Mouse (Mus musculus) liver, embryonic 14.5 days (tissue): ENCODE measurements around the gene Hrc. TPM values are rescaled to one million over a fixed set of nuclear protein-coding genes. Genes with fewer than 3 reads are reported as not detected.

ENCODE experiments used
- ATAC-seq: fragments of 200-750 bp; cut with Nextera tagmentation; 2 replicates; pipeline ENCODE4 v1.8.0; 2017; ENCODE audit warnings: moderate number of reproducible peaks, mild to moderate bottlenecking, moderate library complexity; ENCODE audit not compliant: insufficient read depth
- DNase-seq, 3 experiments: peaks; one replicate each; pipeline ENCODE4 v3.0.0-alpha.2; 2012 to 2013; ENCODE audit warnings: low read depth in 3 of 3, low spot score in 3 of 3
- H3K27ac ChIP-seq: fragments of 300-500 bp; sonication (generic); 2 replicates; pipeline ENCODE4 v1.5.1; 2014; ENCODE audit warnings: moderate library complexity, mild to moderate bottlenecking, control low read depth, inconsistent platforms
- H3K27me3 ChIP-seq: fragments of 300-500 bp; sonication (generic); 2 replicates; pipeline ENCODE4 v1.6.1; 2014; ENCODE audit warnings: mild to moderate bottlenecking, low read length, moderate library complexity; ENCODE audit not compliant: control insufficient read depth, insufficient read depth
- H3K36me3 ChIP-seq: fragments of 300-500 bp; sonication (generic); replicated peaks from 2 replicates; pipeline ENCODE4 v1.6.1; 2014; ENCODE audit warnings: low read depth; ENCODE audit not compliant: control insufficient read depth, insufficient read depth
- H3K4me1 ChIP-seq, 2 experiments: fragments of 200-500 bp in 1 of 2; fragments of 300-500 bp in 1 of 2; sonication (generic) in 1 of 2; replicated peaks; 2 replicates each; pipeline ENCODE4 v1.6.1; 2012 to 2014; ENCODE audit warnings: antibody characterized with exemption in 1 of 2, inconsistent platforms in 1 of 2, low read length in 1 of 2; ENCODE audit not compliant: control insufficient read depth in 2 of 2, insufficient read depth in 2 of 2
- H3K4me2 ChIP-seq: fragments of 300-500 bp; sonication (generic); 2 replicates; pipeline ENCODE4 v1.6.1; 2014; ENCODE audit warnings: low read depth, mild to moderate bottlenecking, control low read depth, moderate library complexity
- H3K4me3 ChIP-seq, 2 experiments: fragments of 200-500 bp in 1 of 2; fragments of 300-500 bp in 1 of 2; sonication (generic) in 1 of 2; 2 replicates each; pipeline ENCODE4 v1.5.1; 2012 to 2014; ENCODE audit warnings: low read depth in 2 of 2, low read length in 2 of 2, mild to moderate bottlenecking in 2 of 2, control low read depth in 1 of 2, inconsistent platforms in 1 of 2, moderate library complexity in 1 of 2; ENCODE audit not compliant: insufficient read depth in 1 of 2
- H3K9ac ChIP-seq: fragments of 300-500 bp; sonication (generic); replicated peaks from 2 replicates; pipeline ENCODE4 v1.6.1; 2014; ENCODE audit warnings: mild to moderate bottlenecking, control low read depth, moderate library complexity
- H3K9me3 ChIP-seq: fragments of 300-500 bp; sonication (generic); 2 replicates; pipeline ENCODE4 v1.6.1; 2016; ENCODE audit warnings: low read length, mixed read lengths; ENCODE audit not compliant: control insufficient read depth
- CTCF ChIP-seq: IDR thresholded peaks from 2 replicates; pipeline ENCODE4 v1.5.1; 2016; ENCODE audit warnings: antibody characterized with exemption, low read depth, control low read depth
- EP300 ChIP-seq: IDR thresholded peaks from 2 replicates; pipeline ENCODE4 v1.6.1; 2016; ENCODE audit warnings: antibody characterized with exemption, low read depth
- WGBS: fragments of 180-500 bp; shearing (Covaris S2); extraction: QIAGEN DNeasy Blood & Tissue Kit; methylation state at CpG from one replicate; pipeline ENCODE4 v1.1.7; 2014; ENCODE audit not compliant: insufficient replicate concordance; 5-methylcytosine and 5-hydroxymethylcytosine counted together
- polyA plus RNA-seq, 2 experiments: library from polyadenylated mRNA; depleted of rRNA in 1 of 2; stranded (reverse) in 1 of 2; unstranded in 1 of 2; fragments of >200 nt; fragmentation: Nextera tagmentation in 1 of 2; extraction: Ambion mirVana in 1 of 2; gene quantifications; 2 replicates each; pipeline versions ENCODE4 v1.2.1 to v1.2.3; 2012 to 2014

Gene Hrc
- polyA plus RNA-seq, 2 experiments = 0.07 TPM; not detected in 1

DNA sequence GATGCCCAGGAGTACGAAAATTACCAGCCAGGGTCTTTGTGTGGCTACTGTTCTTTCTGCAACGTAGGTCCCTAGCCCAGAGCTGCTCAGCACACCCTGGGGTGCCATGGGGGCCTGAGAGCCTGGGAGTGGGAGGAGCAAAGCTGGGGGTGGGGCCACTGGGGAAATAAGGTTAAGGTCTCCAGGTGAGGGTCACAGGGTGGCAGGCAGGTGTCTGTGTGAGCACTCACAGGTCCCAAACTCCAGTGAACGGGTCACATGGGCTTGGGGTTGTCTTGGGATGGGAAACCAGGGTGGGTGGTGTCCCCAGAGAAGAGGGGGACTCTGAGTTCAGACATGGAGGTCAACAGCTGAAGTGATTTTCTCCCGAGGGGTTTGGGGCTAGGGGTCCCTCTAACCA lies 2.4 kb downstream of the Hrc start:
- WGBS = 5% methylated on average over 4 of the region's 4 CpGs
- H3K27me3 ChIP-seq = peaks cover 16% of the 10 kb centered on the region
- H3K9me3 ChIP-seq = no peaks in the 10 kb centered on the region
- no peak overlapping the region for H3K4me3 ChIP-seq
- no peaks in the 10 kb centered on the region for H3K36me3 ChIP-seq
- no peak overlapping the region for H3K27ac ChIP-seq
- no peak overlapping the region for H3K9ac ChIP-seq
- ATAC-seq = no peak
- TF ChIP-seq EP300 = no peak
- TF ChIP-seq CTCF = no peak
- DNase-seq = no peak
- peaks cover 15 to 37% of the 10 kb centered on the region in 2 experiments for H3K4me1 ChIP-seq
- H3K4me2 ChIP-seq = no peak overlapping the region

DNA sequence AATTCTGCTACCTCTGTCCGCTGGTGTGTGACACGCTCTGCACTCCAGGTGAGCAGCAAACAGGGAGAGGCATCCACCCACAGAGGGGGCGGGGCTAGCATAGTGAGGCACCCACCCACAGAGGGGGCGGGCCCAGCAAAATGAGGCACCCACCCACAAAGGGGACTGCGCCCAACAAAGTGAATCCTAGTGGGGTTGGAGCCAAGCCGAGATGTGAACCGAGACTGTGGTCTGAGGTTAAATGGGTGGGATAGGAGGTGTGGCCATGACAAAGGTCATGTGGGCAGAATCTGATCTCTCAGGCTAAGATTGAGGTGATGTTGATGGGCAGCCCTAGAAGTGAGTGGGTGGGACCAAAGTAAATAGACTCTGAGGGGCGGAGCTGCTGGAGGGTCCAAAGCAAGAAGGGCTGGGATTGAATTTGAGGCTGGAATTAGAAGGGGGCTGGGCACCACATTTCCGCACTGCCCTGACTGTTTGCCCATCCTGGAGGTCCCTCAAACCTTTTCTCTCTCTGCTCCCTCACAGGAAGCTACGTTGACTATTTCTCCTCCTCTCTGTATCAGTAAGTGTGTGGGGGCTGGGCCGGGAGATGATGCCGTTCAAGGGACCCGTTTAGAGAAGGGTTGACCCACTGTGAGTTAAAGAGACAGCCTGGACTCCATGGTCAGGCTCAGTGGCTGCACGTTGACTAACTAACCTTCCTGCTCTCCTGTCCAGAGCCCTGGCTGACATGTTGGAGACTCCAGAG lies 3.2 kb downstream of the Hrc start:
- WGBS = 2% methylated on average over 14 of the region's 14 CpGs
- DNase-seq (no peak), ATAC-seq (no peak)
- no peaks in the 10 kb centered on the region for H3K36me3 ChIP-seq
- H3K27ac ChIP-seq = no peak overlapping the region
- no peak for TF ChIP-seq CTCF
- TF ChIP-seq EP300 = no peak
- H3K9ac ChIP-seq = no peak overlapping the region
- H3K9me3 ChIP-seq = no peaks in the 10 kb centered on the region
- peaks cover 8% of the 10 kb centered on the region for H3K27me3 ChIP-seq
- H3K4me3 ChIP-seq = no peak overlapping the region
- H3K4me1 ChIP-seq = peaks cover 15 to 31% of the 10 kb centered on the region in 2 experiments
- H3K4me2 ChIP-seq = peak overlapping the region; percentile 81

DNA sequence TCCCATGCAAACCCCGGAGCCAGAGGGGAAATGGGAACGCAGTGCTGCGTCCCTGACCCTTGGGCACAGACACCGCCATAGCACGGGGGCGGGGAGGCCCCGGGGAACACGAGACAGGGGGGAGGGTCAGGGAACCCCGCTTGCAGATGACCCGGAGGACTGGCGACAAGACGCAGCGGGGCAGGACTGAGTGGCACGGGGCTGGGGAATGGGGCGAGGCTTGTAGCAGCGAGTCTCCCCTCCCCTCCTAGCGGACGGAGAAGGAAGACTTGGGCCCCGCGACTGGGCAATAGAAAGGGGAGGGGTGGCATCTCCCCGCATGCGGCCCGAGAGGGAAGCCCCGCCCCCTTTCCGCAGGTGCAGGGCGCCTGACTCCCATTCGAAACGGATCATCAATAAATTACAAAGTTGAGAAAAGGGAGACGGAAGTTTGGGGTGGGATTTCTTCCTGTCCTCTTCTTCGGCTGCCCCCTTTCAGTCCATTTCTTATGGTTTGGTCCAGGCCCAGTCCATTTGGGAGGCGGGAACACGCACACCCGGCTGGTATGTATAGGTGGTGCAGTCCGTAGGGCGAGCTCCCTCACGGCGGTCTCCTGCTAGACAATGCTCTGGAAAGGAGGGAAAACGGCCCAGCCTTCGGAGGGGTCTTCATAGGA lies 4.4 kb downstream of the Hrc start:
- peaks cover 2% of the 10 kb centered on the region; the same call in 1 of the 2 replicates for H3K27me3 ChIP-seq
- peak overlapping the region; percentile 36 to 51 for H3K4me3 ChIP-seq
- under 1% methylated on average over 37 of the region's 39 CpGs for WGBS
- no peaks in the 10 kb centered on the region for H3K9me3 ChIP-seq
- H3K4me2 ChIP-seq = peak overlapping the region; percentile 81
- no peak overlapping the region for H3K27ac ChIP-seq
- H3K36me3 ChIP-seq = no peaks in the 10 kb centered on the region
- peak; percentile 50 to 57 (median 50) for DNase-seq
- peaks cover 15 to 31% of the 10 kb centered on the region in 2 experiments for H3K4me1 ChIP-seq
- peak overlapping the region; percentile 50 for H3K9ac ChIP-seq
- TF ChIP-seq EP300 (no peak; the same call in 1 of the 2 replicates), CTCF (peak; percentile 54)
- ATAC-seq = peak; percentile 80

DNA sequence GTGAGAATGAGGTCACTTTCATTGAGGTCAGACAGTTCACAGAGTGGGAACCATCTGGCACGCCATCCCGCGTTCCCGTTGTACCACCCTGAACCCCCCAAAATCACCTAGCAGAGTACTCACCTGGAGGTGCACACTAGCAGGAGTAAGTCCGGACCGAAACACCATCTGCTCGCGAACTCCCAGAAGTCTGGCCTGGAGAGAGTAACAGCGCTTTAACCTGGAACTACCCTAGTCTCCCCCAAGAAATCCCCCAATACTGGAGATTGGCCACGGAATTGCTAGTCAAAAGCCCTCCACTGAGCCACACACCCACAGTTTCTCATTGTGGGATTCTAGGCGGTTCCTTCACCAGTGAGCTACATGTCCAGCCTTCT lies 5.0 kb downstream of the Hrc start:
- 2% methylated on average over 11 of the region's 11 CpGs for WGBS
- Histone ChIP-seq H3K9me3 (no peaks in the 10 kb centered on the region), H3K4me1 (peaks cover 15 to 31% of the 10 kb centered on the region in 2 experiments), H3K27ac (no peak overlapping the region), H3K4me2 (peak overlapping the region; percentile 81), H3K27me3 (peaks cover 2% of the 10 kb centered on the region; the same call in 1 of the 2 replicates), H3K4me3 (peak overlapping the region; percentile 36 to 51), H3K36me3 (no peaks in the 10 kb centered on the region), H3K9ac (no peak overlapping the region)
- DNase-seq (no peak), ATAC-seq (no peak)
- no peak for TF ChIP-seq EP300
- TF ChIP-seq CTCF = no peak

DNA sequence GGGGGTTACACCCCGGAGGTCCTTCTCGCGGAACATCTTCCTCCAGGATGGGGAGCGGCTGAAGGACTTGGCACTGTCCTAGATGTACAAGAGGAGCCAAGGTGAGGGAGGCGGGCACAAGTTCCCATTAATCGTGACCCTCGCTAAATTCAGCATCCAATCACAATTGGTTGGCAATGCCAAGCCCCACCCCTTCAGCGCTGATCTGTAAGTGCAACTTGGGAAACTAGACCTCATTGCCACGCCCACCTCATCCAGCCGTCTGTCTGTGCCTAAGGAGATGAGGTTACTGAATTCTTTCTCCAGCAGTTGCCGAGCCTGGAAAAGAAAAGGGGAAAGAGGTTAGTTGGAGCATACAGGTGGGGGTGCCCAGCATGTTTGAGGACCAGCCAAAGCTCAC lies 5.6 kb downstream of the Hrc start:
- H3K9ac ChIP-seq = no peak overlapping the region
- peak overlapping the region; percentile 81 for H3K4me2 ChIP-seq
- peak overlapping the region; percentile 36 to 51 for H3K4me3 ChIP-seq
- peaks cover 2% of the 10 kb centered on the region; the same call in 1 of the 2 replicates for H3K27me3 ChIP-seq
- peaks cover 15 to 31% of the 10 kb centered on the region in 2 experiments for H3K4me1 ChIP-seq
- peak; percentile 56 to 57 (median 57) for DNase-seq
- no peak overlapping the region for H3K27ac ChIP-seq
- TF ChIP-seq EP300 = no peak
- no peak for TF ChIP-seq CTCF
- whole genome bisulfite sequencing = 1% methylated on average over 11 of the region's 11 CpGs
- no peaks in the 10 kb centered on the region for H3K9me3 ChIP-seq
- ATAC-seq = peak; percentile 42; the same call in 1 of the 2 replicates
- H3K36me3 ChIP-seq = no peaks in the 10 kb centered on the region
